Mouse (Mus musculus) urinary bladder, postnatal 25 days (tissue): ENCODE data around the gene Cpxm2.

Experiments
- DNase-seq: peaks from one replicate; pipeline ENCODE4 v3.0.0; 2022; ENCODE audit warnings: low spot score

Cpxm2 gene

GRCm38 (mm10) chr7:132145227-132145800 is 9.2 kb downstream of the Cpxm2 start:
- no peak for DNase-seq

- no peak for DNase-seq
Measured at GRCm38 (mm10) chr7:132128687-132129086, 25.9 kb downstream of the Cpxm2 start.

GRCm38 (mm10) chr7:132124948-132125347 is 29.6 kb downstream of the Cpxm2 start:
- no peak for DNase-seq

GRCm38 (mm10) chr7:132123211-132123610 is 31.3 kb downstream of the Cpxm2 start:
- no peak for DNase-seq

- no peak for DNase-seq
Measured at GRCm38 (mm10) chr7:132119817-132120216, 34.7 kb downstream of the Cpxm2 start.

- DNase-seq: no peak
Measured at GRCm38 (mm10) chr7:132111770-132112169, 42.8 kb downstream of the Cpxm2 start.

GRCm38 (mm10) chr7:132110308-132110707 is 44.2 kb downstream of the Cpxm2 start:
- no peak for DNase-seq

GRCm38 (mm10) chr7:132106891-132107290 is 47.6 kb downstream of the Cpxm2 start:
- no peak for DNase-seq

GRCm38 (mm10) chr7:132105326-132105725 is 49.2 kb downstream of the Cpxm2 start:
- no peak for DNase-seq

GRCm38 (mm10) chr7:132098441-132098840 is 56.1 kb downstream of the Cpxm2 start:
- no peak for DNase-seq

- no peak for DNase-seq
Measured at GRCm38 (mm10) chr7:132094666-132095065, 59.9 kb downstream of the Cpxm2 start.

- no peak for DNase-seq
Measured at GRCm38 (mm10) chr7:132091551-132091950, 63.0 kb downstream of the Cpxm2 start.

GRCm38 (mm10) chr7:132088606-132089005 is 65.9 kb downstream of the Cpxm2 start:
- DNase-seq: no peak

- DNase-seq: no peak
Measured at GRCm38 (mm10) chr7:132088181-132088580, 66.4 kb downstream of the Cpxm2 start.

- DNase-seq: no peak
Measured at GRCm38 (mm10) chr7:132075825-132076224, 78.7 kb downstream of the Cpxm2 start.

GRCm38 (mm10) chr7:132074503-132074902 is 80.0 kb downstream of the Cpxm2 start:
- DNase-seq: no peak

GRCm38 (mm10) chr7:132070877-132071625 is 83.5 kb downstream of the Cpxm2 start:
- DNase-seq: no peak

GRCm38 (mm10) chr7:132067951-132068350 is 86.6 kb downstream of the Cpxm2 start:
- no peak for DNase-seq

GRCm38 (mm10) chr7:132067511-132067910 is 87.0 kb downstream of the Cpxm2 start:
- DNase-seq: no peak

- DNase-seq: no peak
Measured at GRCm38 (mm10) chr7:132060116-132060515, 94.4 kb downstream of the Cpxm2 start.

GRCm38 (mm10) chr7:132056565-132056964 is 98.0 kb downstream of the Cpxm2 start:
- no peak for DNase-seq

GRCm38 (mm10) chr7:132046662-132047061 is 107.9 kb downstream of the Cpxm2 start:
- DNase-seq: no peak

- no peak for DNase-seq
Measured at GRCm38 (mm10) chr7:132031940-132032531, 122.5 kb downstream of the Cpxm2 start.
